Mouse (Mus musculus) embryo, embryonic 11.5 days (tissue): ENCODE results near the gene Snd1.
A peak's percentile ranks its signal among the peaks of the same experiment; 100 is the strongest.

Experiments
- DNase-seq: peaks from one replicate; pipeline ENCODE4 v3.0.0-alpha.2; 2012; ENCODE audit warnings: low read depth, low spot score

Gene Snd1

DNA sequence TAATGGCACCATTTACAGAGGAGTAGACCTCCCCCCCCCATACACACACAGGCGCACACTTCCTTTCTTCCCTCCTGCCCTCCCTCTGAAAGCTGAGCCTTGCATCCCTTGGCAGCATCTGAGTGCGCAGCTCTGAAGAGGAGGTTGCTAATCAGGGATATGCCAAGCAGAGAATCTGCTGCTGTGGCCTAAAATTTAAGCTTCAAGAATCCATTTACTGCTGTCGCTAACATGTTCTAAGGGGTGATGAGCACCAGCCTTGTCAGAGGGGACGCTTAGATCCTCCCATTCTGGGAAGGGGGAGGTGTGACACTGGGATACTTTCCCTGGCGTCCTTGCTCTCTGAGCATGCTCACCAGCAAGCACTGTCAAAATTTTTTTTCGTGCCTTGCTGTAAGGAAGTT, 67.4 kb downstream of the Snd1 start:
- no peak for DNase-seq

DNA sequence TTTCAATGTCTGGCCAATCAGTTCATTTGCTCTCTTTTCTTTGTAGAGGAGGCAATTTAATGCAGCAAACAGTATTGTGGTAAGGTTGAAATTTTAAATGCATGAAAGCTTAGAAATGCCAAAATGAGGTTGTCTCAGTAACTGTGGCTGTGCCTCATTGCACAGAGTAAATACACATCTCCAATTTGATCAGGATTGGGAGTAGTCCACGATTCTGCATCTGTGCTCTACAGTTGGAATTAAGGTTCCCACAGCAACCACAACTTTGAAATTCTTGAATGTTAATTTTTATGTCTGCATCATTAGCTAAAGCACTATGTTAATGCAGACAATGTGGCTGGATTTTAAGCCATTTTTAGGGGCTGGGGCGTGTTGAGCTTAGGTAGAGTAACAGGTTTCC, 72.0 kb downstream of the Snd1 start:
- no peak for DNase-seq

DNA sequence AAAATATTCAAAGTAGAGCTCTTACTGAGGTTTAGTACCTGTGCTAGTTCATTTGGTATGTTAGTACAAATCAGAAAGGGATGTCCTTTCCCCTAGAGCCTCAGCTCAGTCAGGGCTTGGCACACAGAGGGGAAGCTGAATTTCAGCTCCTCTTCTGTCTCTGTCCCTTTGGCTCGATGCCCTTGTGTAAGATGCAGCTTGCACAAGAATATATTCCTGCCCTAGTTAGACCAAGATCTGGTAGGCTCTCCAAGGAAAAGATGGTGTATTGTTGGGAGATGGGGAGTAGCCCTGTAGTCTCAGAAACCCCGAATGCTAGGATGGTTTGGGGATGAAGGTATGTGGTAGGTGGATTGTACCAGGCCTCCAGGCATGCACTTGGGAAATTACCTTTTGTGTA, 74.4 kb downstream of the Snd1 start:
- DNase-seq: no peak

DNA sequence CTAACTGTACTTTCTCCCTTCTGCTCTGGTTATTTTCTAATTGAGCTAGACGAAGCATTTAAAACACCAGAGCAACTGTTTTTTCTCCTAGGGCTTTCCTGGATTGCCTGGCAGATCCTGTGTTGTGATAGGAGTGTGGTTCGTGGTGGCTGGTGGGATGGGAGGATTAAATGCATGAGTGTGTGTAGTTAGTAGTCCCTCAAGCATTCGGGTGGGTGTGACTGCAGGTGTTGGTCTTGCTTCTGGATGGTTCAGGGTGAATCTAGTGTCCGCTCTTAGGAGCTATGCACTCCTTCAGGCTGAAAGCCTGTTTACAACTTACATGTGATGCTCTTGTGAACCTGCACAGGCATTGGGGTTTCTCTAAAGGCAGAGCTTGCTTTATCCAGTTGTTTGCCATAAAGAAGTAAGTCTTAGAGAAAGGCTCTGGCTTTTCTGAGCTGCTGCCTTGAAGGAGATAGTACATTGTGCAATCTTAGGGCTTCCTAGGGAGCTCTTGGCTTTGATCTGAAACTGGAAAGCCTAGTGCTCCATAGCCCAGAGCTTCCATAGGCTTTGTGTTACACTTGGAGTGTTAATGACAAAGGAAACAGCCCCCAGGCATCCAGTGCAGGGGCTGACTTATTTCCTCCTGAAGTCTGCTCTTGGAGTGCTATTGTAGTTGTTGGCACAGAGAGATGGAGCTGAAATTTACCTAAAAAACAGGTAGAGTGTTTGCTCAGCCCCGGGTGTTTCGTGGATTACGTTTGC, 75.5 kb downstream of the Snd1 start:
- no peak for DNase-seq

DNA sequence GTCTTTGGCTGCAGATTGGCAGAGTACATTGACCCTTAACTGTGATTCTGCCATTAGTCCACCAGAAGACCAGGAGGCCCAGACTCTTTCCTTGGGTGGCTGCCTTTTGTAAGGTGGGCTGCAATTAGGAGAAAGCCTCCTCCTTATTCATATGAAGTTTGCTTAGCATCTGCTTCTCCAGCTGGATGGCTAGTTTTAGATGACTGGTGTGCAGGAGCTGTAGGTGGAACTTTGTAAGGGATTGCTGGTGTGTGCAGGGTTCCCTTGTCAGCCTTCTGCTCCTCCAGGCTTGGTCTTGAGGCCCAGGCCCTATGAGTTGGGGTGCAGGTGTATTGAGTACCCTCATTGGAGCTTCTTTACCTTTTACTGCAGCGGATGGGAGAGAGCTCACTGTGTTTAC, 79.5 kb downstream of the Snd1 start:
- DNase-seq: no peak

DNA sequence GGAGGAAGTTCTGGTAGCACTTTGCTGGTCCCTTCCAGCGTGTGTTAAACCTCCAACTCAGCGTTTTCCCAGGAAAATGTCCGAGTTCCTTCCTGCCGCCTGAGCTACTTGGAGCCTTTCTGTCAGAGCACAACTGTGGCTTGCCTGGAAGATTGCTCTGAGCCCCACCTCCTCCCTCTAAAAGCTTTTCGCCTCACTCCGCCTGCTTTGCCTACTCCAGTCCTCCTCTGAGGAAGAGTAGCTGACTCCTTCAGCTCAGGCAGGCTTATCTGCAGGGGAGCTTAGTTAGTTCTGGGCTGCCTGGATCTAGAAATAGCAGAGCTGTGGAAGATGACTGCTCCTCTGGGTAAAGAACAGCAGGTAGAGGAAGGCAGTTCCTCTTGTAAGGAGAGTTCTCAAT, 80.1 kb downstream of the Snd1 start:
- no peak for DNase-seq

DNA sequence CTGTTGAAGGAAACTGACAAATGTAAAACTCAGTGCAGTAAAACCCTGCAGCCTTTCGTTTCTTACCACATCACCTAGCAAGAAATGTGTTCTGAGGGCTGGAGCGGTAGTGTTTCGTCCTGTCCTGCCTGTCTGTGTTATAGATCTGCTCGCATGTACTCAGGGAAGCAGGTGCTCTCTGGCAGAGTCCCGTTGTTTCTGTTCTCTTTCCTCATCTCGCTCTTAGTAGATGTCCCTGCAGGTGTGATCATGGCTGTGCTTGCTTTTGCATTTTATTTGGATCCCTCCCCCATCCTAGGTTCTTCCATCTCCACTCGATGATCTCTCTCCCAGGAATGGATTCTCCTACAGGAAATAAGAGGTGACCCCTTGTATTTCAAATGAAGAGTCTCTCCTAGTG, 80.5 kb downstream of the Snd1 start:
- no peak for DNase-seq

DNA sequence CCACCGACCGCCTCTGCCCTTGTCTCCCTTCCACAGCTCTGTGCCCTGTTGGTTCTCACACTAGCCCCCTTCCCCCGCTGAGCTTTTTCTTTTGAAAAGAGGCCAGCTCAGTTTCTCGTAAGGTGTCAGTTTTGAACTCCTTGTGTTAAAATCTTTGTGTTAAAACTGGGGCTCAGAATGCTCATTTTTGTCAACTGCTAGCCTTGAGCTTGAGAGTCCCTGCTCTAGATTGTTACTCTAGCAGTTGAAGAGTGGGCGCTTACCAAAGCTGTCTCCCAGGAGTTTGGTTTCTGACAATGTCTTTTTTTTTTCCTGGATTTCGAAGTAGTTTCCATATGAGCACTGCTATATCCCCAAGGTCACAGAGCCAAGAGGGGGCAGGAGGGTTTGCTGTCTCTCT, 82.8 kb downstream of the Snd1 start:
- DNase-seq: no peak

DNA sequence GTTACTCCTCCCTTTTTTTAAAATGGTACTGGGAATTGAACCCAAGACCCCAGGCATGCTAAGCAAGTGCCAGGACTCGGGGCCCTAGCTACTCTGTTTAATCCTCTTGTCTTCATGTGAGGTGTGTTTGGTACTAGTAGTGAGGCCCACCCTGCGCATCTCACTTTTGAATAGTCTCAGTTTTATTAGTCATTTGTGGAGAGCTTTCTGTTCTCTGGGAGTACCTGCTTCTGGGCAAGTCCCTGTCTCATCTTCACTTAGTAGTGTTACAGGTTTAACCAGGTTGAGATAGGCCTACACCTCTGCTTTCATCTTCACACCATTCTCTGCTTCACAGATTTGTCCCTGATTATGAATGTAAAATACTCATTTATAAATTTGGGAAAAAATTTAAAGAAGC, 84.5 kb downstream of the Snd1 start:
- no peak for DNase-seq

DNA sequence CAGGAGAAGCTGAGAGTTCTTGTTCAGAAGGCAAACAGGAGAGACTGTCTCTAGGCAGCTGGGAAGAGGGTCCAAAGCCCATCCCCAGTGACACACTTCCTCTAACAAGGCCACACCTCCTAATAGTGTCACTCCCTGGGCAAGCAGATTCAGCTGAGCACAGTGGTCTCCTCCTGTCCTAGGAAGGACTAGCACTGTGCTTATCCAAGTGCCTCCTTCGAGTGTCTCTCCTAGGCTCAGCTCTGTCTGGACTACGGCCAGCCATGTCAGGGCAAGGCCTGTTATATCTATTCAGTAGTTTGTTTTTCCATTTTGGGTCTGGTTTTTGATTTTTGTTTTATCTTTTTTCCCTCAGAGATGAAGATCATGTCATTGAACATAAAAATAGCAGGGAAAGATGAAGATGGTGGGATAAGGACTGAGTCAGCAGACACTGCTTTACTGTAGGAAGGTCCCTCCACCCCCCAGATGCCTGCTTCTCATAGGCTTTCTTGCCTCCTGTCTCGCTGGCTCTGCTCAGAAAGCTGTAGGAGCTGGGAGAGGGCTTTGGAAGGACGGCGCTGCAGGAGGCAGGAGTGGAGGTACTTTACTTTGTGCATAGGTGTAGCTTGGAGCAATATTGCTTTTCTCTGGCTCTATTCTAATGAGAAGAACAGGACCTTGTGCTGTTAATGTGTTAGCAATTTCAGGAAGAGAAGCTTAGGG, 86.5 kb downstream of the Snd1 start:
- no peak for DNase-seq

DNA sequence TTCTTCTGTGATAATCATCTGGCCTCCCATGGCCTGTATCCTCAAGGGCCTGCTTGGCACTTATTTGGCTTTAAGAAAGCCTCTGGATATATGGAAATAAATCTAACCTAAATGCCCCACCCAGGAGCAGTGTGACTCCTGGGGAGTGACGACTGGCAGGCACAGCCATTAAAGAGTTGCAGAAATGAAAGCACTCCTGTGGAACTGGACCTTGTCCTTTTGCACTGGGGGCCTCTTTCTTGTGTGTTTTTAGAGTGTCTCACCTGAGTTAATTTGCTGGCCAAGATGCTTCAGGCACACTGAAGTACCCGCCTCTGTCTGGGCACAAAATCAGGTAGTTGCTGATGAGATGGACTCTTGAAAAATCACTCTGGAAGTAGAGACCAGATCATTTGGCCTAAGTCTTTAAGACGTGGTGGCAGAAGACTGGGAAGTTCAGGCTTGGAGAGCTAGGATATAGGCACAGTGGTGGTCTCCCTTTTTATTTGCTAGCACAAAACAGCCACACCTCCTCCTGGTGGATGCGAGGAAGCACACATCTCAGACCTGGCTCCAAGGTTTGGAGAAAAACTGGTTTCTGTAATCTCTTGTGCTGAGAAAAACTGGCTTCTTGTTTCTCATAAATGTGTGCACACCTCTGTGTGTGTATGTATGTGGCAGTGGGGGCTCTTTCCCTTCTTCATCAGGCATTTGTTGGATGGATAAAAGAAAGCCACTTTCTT, 87.5 kb downstream of the Snd1 start:
- no peak for DNase-seq

DNA sequence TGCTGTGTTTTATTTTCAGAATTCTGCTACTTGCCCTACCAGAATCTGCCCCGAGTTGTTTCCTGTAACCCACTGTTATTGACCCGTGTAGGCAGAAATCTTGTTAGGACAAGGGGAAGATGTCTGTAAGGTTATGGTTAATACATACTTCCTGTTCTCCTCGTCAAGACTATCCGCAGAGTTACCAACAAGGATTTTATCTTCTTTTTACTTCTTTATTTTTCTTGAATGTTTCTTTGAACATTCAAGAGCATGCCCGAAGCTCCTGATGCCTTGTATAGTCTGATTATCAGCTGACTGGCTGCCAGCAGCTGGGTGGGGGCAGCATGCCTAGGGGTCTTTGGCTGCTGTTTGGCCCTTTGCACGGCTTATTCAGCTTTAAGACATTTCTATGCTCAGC, 93.0 kb downstream of the Snd1 start:
- DNase-seq: no peak

DNA sequence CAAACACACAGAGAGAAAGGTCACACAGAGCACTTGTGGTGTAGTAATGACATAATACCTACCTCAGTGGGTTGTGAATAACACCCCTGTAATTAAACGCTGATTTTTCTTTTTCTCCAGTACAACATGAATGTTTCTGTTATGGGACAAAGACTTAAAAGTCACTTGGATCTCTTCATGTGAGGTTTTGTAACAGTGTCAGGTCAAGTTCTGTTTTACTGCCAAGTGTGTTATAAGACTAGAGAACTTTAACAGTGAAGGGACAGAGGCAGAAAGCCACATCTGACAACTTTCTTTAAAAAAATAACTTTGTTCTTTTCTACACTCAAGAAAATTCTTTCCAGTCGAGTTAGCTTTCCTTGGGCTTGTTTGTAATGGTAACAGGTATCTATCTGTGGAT, 97.0 kb downstream of the Snd1 start:
- no peak for DNase-seq

DNA sequence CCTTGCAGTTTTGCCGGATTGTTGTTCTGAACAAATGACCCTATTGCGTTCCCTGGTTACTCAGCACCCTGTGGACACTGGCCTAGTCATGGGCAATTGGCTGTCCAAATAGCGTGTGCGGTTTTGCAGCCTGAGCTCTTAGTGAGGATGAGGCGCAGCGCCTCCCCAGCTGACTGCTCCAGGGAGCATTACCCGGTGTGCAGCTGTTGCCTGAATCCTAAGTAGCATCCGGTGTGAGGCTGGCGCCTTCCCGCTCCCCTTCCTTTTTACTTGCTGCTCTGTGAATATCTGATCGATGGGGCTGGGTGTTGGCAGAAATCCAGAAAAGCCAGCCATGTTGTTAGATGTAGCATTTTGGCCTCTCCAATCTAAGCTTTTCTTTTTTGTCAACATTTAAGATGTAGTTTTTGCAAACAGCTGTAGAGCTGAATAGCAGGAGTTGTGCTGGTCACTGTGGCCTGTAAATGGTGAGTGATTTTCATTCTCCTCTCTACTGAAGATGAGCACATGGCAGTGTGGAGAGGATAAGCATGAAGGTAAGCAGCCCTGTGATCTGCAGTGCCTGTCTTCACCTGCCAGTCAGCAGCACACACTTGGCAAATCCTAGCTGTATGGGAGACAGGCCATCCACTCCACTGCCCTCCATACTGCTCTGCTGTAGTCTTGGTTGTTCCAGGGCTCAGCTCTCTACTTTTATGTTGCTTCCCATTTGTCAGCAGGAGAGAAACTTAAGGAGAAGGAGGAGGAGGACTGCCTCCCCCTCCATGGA, 98.2 kb downstream of the Snd1 start:
- peak; percentile 30 for DNase-seq

DNA sequence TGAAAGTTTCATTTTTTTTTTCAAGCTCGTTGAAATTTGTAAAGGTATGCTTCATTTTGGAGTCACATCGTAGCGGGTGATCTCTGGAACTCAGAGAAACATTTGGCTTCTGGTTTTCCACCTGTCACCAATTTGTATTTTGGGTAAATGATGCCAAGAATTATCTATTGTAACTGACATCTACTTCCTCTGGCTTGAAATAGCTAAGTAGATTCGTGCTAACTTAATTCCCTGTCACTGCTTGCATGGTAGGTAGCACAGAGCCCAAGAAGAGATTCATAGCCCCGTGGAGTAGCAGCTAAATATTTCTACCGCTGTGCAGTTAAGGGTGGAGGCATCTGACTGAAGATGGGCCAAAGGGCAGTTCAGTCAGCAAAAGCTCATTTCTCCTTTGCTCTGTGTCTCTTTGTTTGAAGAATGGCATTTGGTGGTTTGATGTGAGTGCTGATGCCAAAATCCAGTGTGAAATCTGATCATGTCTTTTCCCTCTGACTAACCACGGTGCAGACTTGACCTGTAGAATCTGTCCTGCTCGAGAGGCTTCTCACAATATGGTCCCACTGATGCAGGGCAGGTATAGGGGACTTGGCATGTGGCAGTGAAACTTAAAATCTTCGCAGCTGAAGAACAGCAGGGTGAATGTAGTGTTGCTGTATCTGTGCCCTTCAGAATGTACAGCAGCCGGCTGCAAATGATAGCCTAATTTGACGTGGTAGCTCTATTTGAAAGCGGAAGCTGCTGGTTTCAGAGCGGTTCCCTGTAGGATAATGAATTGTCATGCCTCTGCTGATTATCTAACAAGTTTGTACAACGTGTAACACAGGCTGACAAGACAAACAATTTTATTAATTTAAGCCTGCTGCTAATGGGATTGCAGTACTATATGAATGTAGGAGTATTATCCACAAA, 101.7 kb downstream of the Snd1 start:
- no peak for DNase-seq

DNA sequence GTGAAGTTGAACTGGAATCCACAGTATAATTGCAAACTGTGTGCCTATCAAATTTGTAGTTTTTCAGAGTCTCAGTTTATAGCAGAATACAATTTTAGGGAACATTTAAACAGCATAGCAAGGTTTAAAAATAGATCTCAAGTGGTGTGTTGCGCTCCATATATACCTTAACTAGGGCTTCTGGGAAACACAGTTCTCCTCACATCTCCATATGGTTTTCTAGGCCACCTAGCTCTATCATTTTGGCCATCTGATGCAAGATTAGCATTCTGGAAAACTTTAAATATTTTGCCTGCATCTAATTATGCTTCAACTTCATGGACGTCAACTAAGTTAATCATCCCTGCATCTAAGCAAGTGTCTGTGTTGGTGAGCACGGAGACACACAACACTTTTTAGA, 107.9 kb downstream of the Snd1 start:
- DNase-seq: no peak

DNA sequence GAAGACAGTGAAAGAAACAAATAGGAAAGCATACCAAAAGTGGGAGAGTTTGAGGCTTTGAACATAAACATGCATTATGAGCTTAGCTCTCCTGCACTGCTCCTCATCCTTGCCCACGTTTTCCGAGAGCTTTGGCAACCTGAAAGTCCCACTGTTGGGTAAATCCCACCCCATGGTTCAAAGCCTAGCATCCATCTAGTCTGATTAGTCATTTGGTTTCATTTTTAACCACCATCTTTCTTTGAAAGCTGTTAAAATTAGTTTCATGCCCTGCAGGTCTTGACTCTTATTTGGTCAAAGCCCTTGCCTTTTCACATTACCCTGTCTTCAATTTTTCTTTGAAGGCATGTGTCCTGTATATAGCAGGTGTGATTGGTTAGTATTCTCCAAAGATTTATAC, 108.5 kb downstream of the Snd1 start:
- no peak for DNase-seq

DNA sequence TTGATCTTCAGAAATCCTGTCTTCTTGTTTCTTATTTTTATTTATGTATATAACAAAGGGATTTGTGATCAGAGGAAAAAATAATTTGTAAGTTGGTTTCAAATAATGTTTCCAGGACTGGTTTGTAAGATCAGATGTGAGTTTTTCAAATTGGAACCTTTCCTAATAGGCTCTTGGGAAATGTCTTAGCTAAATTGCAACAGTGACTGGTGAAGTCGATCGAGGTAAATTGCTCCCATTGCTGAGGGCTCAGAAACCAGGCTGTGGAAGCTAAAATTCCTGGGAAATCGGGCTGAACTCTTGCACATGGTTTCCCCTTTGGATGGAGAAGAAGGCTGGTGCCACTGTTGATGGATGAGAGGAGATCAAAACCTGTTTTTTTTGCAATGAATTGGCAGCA, 111.9 kb downstream of the Snd1 start:
- no peak for DNase-seq

DNA sequence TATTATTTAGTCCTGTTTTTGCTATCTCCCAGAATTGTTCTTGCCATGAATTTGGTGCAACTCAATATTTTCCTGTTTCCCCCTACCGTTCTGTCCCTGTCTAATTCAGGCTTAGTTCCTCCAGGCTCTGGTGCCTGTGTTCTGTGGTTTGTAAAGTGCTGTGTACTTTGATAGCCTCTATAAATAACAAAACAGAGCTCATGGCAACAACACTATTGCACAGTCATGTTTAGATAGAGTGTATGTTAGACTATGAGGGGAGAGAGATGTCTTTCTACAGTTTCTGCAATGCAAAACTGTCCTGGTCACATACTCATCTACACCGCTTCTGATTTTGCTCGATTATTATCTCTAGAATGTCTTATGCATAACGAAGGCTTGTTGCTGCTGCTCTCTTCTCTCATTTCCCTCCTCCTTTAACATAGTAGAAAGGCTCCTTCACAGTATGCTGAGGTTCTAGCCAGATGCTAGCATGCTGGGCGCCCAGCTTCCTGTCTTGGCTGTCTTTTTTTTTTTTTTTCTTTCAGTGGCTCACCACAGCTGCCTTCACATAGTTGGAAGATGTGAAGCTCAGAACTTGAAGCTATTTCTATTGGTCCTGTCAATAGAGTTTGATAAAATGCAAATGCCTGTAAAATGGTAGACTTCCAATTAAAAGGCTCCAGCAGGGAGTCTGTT, 113.7 kb downstream of the Snd1 start:
- DNase-seq: no peak

DNA sequence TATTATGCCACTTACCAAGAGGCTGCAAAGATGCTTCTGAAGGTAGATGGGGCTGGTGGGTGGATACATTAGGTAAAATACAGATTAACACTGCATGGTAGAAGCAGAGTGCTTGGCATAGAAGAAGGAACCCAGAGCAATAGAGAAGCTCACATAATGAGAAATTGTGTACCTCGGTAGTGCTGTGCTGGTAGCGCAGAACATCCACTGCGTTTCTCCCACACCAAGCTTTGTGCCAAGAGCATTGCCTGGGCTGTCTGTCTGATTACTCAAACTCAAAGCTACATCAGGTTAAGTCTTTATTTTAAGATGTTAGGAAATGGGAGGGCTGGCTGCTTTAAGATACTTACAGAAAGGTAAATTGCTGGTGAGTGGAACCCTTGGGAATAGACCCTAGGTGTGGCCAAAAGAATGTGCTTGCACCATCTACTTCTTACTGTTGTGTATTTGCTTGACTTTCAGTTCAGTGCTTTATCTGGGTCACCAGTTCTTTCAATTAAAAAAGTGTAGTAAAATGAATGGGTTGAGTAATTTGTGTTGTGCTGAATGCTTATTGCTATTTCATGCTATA, 117.5 kb downstream of the Snd1 start:
- DNase-seq: no peak
